Mouse (Mus musculus) thymus, postnatal 4 days (tissue): ENCODE data around the gene Sugct.
"Not testable (repeated sequence)": the region's sequence is repeated elsewhere in the genome, so short reads cannot be mapped to it uniquely, and the experiment has no call there.

Source experiments
- DNase-seq: peaks from one replicate; pipeline ENCODE4 v3.0.0; 2021

Sugct gene

GRCm38 (mm10) chr13:16859986-16860385 is 835.4 kb downstream of the Sugct start:
- no peak for DNase-seq

GRCm38 (mm10) chr13:16847236-16847635 is 848.1 kb downstream of the Sugct start:
- no peak for DNase-seq

GRCm38 (mm10) chr13:16840994-16841393 is 854.4 kb downstream of the Sugct start:
- no peak for DNase-seq

GRCm38 (mm10) chr13:16838409-16838808 is 856.9 kb downstream of the Sugct start:
- no peak for DNase-seq

DNA sequence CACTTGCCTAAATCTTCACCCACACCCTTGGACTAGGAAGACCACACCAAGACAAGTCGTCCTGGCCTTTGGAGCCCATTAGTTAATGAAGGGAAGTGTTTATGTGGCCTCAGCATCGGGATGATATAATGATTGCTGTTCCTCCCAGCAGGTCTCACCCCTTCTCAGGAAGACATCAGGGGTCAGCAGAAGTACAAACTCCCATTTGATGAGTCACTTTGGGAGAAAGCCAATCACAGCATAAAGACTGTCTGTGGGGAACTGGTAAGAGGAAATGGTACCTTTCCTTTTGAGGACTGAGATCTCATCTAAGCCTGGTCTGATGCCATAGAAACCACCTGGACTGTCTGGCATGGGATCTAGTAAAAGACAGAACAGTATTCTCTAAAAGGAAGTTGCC is 860.2 kb downstream of the Sugct start:
- DNase-seq = no peak

DNA sequence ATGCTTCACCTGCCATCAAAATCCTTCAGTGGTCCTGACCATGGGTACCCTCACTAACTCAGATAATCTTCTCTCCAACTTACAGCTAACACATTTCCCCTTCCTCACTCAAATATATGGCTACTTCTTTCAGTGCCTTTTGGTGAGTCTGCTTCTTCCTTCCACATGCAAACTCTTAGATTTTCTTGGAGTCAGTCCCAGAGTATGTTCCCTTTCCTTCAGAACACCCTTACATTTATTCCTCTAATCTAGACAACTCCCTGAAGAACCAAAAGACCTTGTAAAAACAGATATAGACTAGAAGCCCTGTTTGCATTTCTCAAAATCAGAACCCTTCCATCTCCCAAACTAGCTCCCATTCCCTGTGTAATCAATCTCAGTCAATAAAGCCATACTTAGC is 862.3 kb downstream of the Sugct start:
- DNase-seq = no peak

- no peak for DNase-seq
Observed at GRCm38 (mm10) chr13:16831840-16832239, 863.5 kb downstream of the Sugct start.

GRCm38 (mm10) chr13:16830291-16830690 is 865.1 kb downstream of the Sugct start:
- DNase-seq = not testable (repeated sequence)

GRCm38 (mm10) chr13:16829589-16829988 is 865.8 kb downstream of the Sugct start:
- DNase-seq = no peak

- no peak for DNase-seq
Observed at GRCm38 (mm10) chr13:16825619-16826018, 869.7 kb downstream of the Sugct start.

DNA sequence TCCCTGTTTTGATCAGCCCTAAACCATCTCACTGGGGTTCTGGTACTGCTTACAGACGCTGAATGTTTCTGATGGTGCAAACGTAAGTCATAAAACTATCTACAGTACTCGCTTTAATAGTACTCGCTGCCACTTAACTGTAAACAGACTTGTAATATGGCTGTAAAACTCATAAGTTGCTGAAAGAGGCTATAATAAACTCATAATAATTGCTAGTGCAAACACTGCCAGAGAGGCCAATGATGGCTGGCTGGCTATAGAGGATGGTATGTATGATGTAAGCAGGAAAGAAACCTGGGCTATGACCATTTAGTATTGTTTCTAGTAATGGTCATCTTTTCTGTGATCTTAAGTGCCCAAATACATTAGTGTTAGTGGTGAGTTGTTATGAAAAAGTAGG is 873.6 kb downstream of the Sugct start:
- DNase-seq = no peak

- no peak for DNase-seq
Observed at GRCm38 (mm10) chr13:16817471-16817870, 877.9 kb downstream of the Sugct start.

GRCm38 (mm10) chr13:16816747-16817146 is 878.6 kb downstream of the Sugct start:
- DNase-seq = no peak

- no peak for DNase-seq
Observed at GRCm38 (mm10) chr13:16812268-16812667, 883.1 kb downstream of the Sugct start.
